Mouse (Mus musculus) olfactory bulb, adult 2 months (tissue): ENCODE measurements around the gene Enox2.

Experiments
- CTCF ChIP-seq: fragments of 200-500 bp; IDR thresholded peaks from 2 replicates; pipeline ENCODE4 v1.5.1; 2012; ENCODE audit warnings: low read depth, mild to moderate bottlenecking, low read length, moderate library complexity; ENCODE audit not compliant: insufficient read depth
- POLR2A ChIP-seq: fragments of 200-500 bp; IDR thresholded peaks from 2 replicates; pipeline ENCODE4 v1.6.1; 2012; ENCODE audit warnings: mild to moderate bottlenecking, low read depth, low read length, moderate library complexity; ENCODE audit not compliant: insufficient read depth

- TF ChIP-seq CTCF (no peak), POLR2A (no peak)
These were observed 171.6 kb downstream of the Enox2 start for GRCm38 (mm10) chrX:49116465-49116864.
